Mouse (Mus musculus) brain, embryonic 14.5 days (tissue): ENCODE measurements at regions not wholly inside any gene's neighbourhood (a gene's known extent, or its start where the extent isn't known, plus 50 kb on each side); places are given as distances from the start of the nearest gene placed in this dataset.

Source experiments
- CTCF ChIP-seq: fragments of 200-500 bp; IDR thresholded peaks from 2 replicates; pipeline ENCODE4 v1.5.1; 2012; ENCODE audit warnings: inconsistent platforms, mild to moderate bottlenecking, moderate library complexity, borderline replicate concordance; ENCODE audit not compliant: insufficient read depth, insufficient read length; ENCODE audit errors: extremely low read depth
- POLR2A ChIP-seq: fragments of 200-500 bp; IDR thresholded peaks from 2 replicates; pipeline ENCODE4 v1.6.1; 2012; ENCODE audit warnings: mild to moderate bottlenecking, inconsistent platforms, borderline replicate concordance; ENCODE audit not compliant: poor library complexity, insufficient read depth, insufficient read length, severe bottlenecking; ENCODE audit errors: extremely low read depth

- no peak for TF ChIP-seq CTCF
- no peak for TF ChIP-seq POLR2A
Observed at GRCm38 (mm10) chr2:56304920-56305319, 818.9 kb downstream of the Nr4a2 start.
